Mouse (Mus musculus): ENCODE results near the gene Gm47429. TPM values are rescaled to one million over a fixed set of nuclear protein-coding genes. Genes with fewer than 3 reads are reported as not detected.

The Gm47429 gene
- not detected in 2 replicates for polyA plus RNA-seq (2012; rRNA removed)

GRCm38 (mm10) chr13:50443812-50444211, at the start of gene Gm47429:
Gm47429 (minus strand) TSS chr13:50443912.

DNA sequence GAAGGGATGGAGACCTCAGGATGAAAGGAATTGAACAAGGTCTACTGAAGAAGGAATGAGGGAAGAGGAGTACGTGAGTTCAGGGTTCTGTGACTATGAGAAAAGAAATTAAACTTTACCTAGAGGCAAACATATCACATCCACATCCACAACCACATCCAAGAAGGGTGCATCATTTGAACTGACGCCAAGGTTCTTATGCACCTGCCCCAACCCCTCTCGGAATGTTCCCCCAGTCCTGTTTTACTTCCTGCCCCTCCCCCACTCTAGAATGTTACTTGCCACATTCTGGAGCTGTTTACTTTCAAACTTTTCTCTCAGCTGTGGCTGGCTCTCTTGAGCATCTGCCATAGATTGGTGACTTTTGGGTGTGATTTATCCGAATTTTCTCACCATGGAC, 23.3 kb upstream of the Gm47429 start, which contains the start of gene Nutm2:
Gene Nutm2, plus strand, starts transcription at position 301 of the 400 bp plus-strand sequence.

GRCm38 (mm10) chr13:50417389-50418183, 26.1 kb downstream of the Gm47429 start, which contains the start of gene Fbxw17:
Fbxw17 (plus strand) TSS chr13:50417864.

Other genes with a start within 250 kb of the Gm47429 start
- gene Gm906, start 193.6 kb downstream of the Gm47429 start, polyA plus RNA-seq (2012; rRNA removed): not detected in 2 replicates
- 4.1 and 4.6 TPM in 2 replicates for gene Fbxw17, start 26.0 kb downstream of the Gm47429 start, polyA plus RNA-seq (2012; rRNA removed)
- gene Nutm2, start 23.4 kb upstream of the Gm47429 start, polyA plus RNA-seq (2012; rRNA removed): not detected in 2 replicates
- not detected in 2 replicates for gene Gm904, start 199.3 kb upstream of the Gm47429 start, polyA plus RNA-seq (2012; rRNA removed)

Data from liver, embryonic 18 days (tissue).